Mouse (Mus musculus) liver, embryonic 14.5 days (tissue): Measurements from ENCODE around the gene Prune2.

Source experiments
- CTCF ChIP-seq: IDR thresholded peaks from 2 replicates; pipeline ENCODE4 v1.5.1; 2016; ENCODE audit warnings: antibody characterized with exemption, low read depth, control low read depth
- EP300 ChIP-seq: IDR thresholded peaks from 2 replicates; pipeline ENCODE4 v1.6.1; 2016; ENCODE audit warnings: antibody characterized with exemption, low read depth

GRCm38 (mm10) chr19:17241206-17241605, 285.3 kb downstream of the Prune2 start:
- TF ChIP-seq CTCF (no peak), EP300 (no peak)
